ENCODE assay signal across 19 mouse cellular contexts in genomic region chr13:70713331-70713730, GRCm38 (mm10).
"Had no signal": no experiment of that assay in that cellular context is flagged by ENCODE, and none has a peak within 500 bp of the region (broad histone marks: within the 10 kb centered on the region; RNA-seq: fewer than 3 reads in every experiment).

No protein-coding gene starts in this region.

- H3K36me3 ChIP-seq: kidney, embryonic 15.5 days; limb, embryonic 12.5 days; limb, embryonic 15.5 days; midbrain, embryonic 12.5 days; midbrain, embryonic 15.5 days had no signal

- ATAC-seq: liver, postnatal 0 days; lung, postnatal 0 days had no signal

- DNase-seq: kidney, postnatal 10 days; kidney, postnatal 36 days; liver, postnatal 0 days; lung, embryonic 14.5 days; right cerebral cortex, postnatal 14 days; right cerebral cortex, postnatal 4 days; thymus, adult 2 months; thymus, postnatal 14 days; thymus, postnatal 4 days had no signal

- H3K4me3 ChIP-seq: kidney, embryonic 15.5 days; limb, embryonic 12.5 days; limb, embryonic 15.5 days; midbrain, embryonic 12.5 days; midbrain, embryonic 15.5 days had no signal

- H3K27ac ChIP-seq: kidney, embryonic 15.5 days; limb, embryonic 12.5 days; limb, embryonic 15.5 days; liver, embryonic 14.5 days; macrophage; midbrain, embryonic 12.5 days; midbrain, embryonic 15.5 days; stomach, postnatal 0 days had no signal

- H3K27me3 ChIP-seq: kidney, embryonic 15.5 days; limb, embryonic 12.5 days; limb, embryonic 15.5 days; midbrain, embryonic 12.5 days; midbrain, embryonic 15.5 days had no signal

- H3K9ac ChIP-seq: kidney, embryonic 15.5 days; limb, embryonic 12.5 days; limb, embryonic 15.5 days; liver, embryonic 14.5 days; liver, postnatal 0 days; lung, embryonic 14.5 days; midbrain, embryonic 12.5 days; midbrain, embryonic 15.5 days had no signal

- H3K9me3 ChIP-seq: kidney, embryonic 15.5 days; limb, embryonic 12.5 days; limb, embryonic 15.5 days; midbrain, embryonic 12.5 days; midbrain, embryonic 15.5 days had no signal

- H3K4me2 ChIP-seq: kidney, embryonic 15.5 days; limb, embryonic 12.5 days; limb, embryonic 15.5 days; liver, embryonic 11.5 days; lung, embryonic 14.5 days; midbrain, embryonic 12.5 days; midbrain, embryonic 15.5 days had no signal

- H3K4me1 ChIP-seq: kidney, embryonic 15.5 days; limb, embryonic 12.5 days; limb, embryonic 15.5 days had no signal
